Mouse (Mus musculus) hindbrain, embryonic 14.5 days (tissue): ENCODE measurements around the gene Gm12800. TPM values are rescaled to one million over a fixed set of nuclear protein-coding genes. Genes with fewer than 3 reads are reported as not detected.

Source experiments
- polyA plus RNA-seq: library from polyadenylated mRNA; unstranded; fragments of >200 nt; fragmentation: Nextera tagmentation; extraction: Ambion mirVana; gene quantifications from 2 replicates; pipeline ENCODE4 v1.2.1, GENCODE M21; 2014

Gm12800 gene
- polyA plus RNA-seq, 1 experiment from 2014 or later: not detected

Other genes with a start within 250 kb of the Gm12800 start
- 4.6 and 6.2 TPM in 2 replicates for gene Lepr, start 191.7 kb upstream of the Gm12800 start, polyA plus RNA-seq
- not detected in 2 replicates for gene B020004J07Rik, start 65.1 kb upstream of the Gm12800 start, polyA plus RNA-seq
- gene C130073F10Rik, start 15.3 kb upstream of the Gm12800 start, polyA plus RNA-seq: not detected in 2 replicates
- gene Gm12794, start 31.3 kb downstream of the Gm12800 start, polyA plus RNA-seq: not detected in 2 replicates
- gene Gm12790, start 71.9 kb downstream of the Gm12800 start, polyA plus RNA-seq: not detected in 2 replicates
- gene Gm12789, start 77.5 kb downstream of the Gm12800 start, polyA plus RNA-seq: not detected in 2 replicates
- 44.6 and 51.2 TPM in 2 replicates for gene Pde4b, start 178.4 kb downstream of the Gm12800 start, polyA plus RNA-seq